Mouse (Mus musculus): ENCODE measurements at regions not wholly inside any gene's neighbourhood (a gene's known extent, or its start where the extent isn't known, plus 50 kb on each side); places are given as distances from the start of the nearest gene placed in this dataset.

DNA sequence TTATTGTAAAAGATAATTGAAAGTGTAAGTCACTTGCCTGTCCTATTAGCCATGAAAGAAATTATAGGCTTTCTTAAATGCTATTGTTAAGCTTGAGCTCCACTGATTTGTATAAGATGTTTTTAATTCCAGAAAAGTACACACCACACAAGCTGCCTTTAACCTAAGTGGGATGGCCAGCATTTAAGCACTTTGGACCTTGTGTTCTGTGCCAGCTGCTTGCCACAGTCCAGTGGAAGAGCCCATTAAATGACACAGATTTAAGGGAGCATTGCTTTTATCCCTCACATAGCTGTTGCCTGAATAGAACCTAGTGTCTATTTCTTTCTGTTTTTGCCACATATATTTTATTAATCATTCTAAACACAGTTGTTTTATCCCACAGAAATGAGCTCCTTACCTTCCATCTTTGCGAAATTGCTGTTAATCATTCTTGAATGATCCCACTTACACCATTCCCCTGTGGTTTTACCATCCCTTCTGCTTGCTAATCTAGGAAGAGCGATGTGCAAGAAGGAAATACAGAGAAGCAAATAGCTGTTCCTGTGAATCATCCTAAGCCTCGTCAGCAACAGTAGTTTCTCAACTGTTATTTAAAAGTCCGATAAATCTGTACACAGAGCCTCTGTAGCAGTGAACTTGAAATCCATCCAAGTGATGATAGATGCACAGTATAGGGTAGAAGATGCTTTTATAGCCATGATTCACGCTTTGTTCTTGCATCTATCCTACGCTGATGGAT lies 57.9 kb upstream of the Samsn1 start:
- DNase-seq (ENCODE audit: inconsistent age in 2 of 2, low spot score in 1 of 2) = no peak

GRCm38 (mm10) chr16:76078219-76078618 lies 56.1 kb upstream of the Samsn1 start:
- DNase-seq (ENCODE audit: inconsistent age in 2 of 2, low spot score in 1 of 2) = no peak

DNA sequence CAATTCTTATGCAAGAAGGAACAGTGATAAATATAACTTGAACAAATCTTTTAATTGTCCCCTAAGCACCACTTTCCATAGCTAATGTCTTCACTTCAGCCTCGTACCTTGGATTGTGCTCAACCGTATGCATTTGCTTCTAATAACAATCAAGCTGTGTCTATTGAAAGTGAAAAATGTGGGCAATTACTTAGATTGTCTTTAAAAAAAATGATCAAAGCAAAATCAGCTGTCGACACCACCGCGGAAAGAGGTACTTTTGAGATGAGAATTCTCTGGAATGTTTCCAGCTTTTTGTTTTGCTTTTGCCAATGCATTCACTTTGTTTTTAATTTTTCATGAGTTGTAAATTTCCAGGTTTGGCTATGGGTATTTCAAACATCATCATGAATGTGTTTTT lies 54.1 kb upstream of the Samsn1 start:
- no peak for DNase-seq (ENCODE audit: inconsistent age in 2 of 2, low spot score in 1 of 2)

All from adrenal gland, adult (tissue).